Mouse (Mus musculus) G1E (cell line): ENCODE measurements around the gene Fance.

ENCODE experiments used
- CTCF ChIP-seq: IDR thresholded peaks from 2 replicates; pipeline ENCODE4 v1.5.1; 2012; ENCODE audit warnings: low read depth, low read length, inconsistent platforms, mixed read lengths
- GATA1 ChIP-seq: IDR thresholded peaks from 2 replicates; pipeline ENCODE4 v1.6.1; 2012; ENCODE audit warnings: borderline replicate concordance, low read length, inconsistent platforms, mixed read lengths
- GATA2 ChIP-seq: IDR thresholded peaks from 2 replicates; pipeline ENCODE4 v1.6.1; 2012; ENCODE audit warnings: low read depth, low read length, inconsistent platforms, borderline replicate concordance

- no peak for TF ChIP-seq GATA2
- no peak for TF ChIP-seq CTCF
- TF ChIP-seq GATA1: no peak
Observed at GRCm38 (mm10) chr17:28344050-28344607, 30.8 kb downstream of the Fance start.
